Mouse (Mus musculus): ENCODE results near the gene Ranbp3l. TPM values are rescaled to one million over a fixed set of nuclear protein-coding genes. Genes with fewer than 3 reads are reported as not detected.
A peak's percentile ranks its signal among the peaks of the same experiment; 100 is the strongest.

Ranbp3l gene
- polyA plus RNA-seq, 1 experiment from 2014 or later, result 10.4 TPM

DNA sequence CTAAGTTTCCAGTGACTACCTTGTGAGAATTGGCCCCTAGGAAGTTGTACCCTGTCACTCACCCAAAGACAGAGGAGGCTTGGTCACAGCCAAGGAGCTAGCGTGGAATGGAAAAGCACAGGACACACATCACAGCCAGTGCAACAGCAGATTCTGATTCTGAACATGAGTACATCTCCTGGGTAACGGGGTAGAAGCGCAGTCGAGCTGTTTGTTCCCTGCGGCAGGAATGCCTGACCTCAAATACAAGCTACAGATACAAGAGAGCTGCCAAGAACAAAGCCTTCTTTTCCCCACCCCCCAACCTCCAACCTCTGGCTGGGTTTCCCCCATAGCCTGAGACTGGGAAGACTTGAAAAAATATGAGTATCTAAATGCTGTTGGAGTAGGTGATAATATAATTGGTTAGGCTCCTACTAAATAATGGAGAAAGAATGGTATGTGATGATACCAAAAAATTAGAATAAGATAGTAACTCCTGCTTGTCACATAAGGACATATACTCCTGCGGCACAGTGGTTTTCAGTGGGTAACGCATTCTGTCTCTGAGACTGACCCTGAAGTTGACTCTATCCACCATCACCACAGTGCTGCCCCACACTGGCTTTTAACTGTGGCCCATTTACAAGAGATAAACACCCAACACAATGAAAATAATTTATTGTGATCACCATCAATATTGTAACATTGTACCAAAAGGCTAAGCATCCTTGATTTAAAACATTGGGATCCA is 93.6 kb downstream of the Ranbp3l start:
- WGBS, result 56% methylated on average over 7 of the region's 7 CpGs
- H3K27ac ChIP-seq (ENCODE audit: low read depth, low read length), result no peak overlapping the region
- H3K4me2 ChIP-seq (ENCODE audit: low read length), result no peak overlapping the region
- DNase-seq (ENCODE audit: low spot score) (peak; percentile 38), ATAC-seq (peak; percentile 57; the same call in 1 of the 2 replicates)
- H3K36me3 ChIP-seq (ENCODE audit: control insufficient read depth, insufficient read depth, low read length), result no peaks in the 10 kb centered on the region
- H3K9ac ChIP-seq (ENCODE audit: low read length), result no peak overlapping the region
- H3K9me3 ChIP-seq (replicated peaks; ENCODE audit: control insufficient read depth, low read length), result no peaks in the 10 kb centered on the region
- H3K27me3 ChIP-seq (replicated peaks; ENCODE audit: control insufficient read depth, insufficient read depth, low read length), result no peaks in the 10 kb centered on the region
- no peak overlapping the region for H3K4me3 ChIP-seq (ENCODE audit: low read depth, low read length)
- H3K4me1 ChIP-seq (ENCODE audit: control insufficient read depth, insufficient read depth, low read length), result no peaks in the 10 kb centered on the region

- 90% methylated on average over 4 of the region's 4 CpGs for WGBS
- Histone ChIP-seq H3K4me2 (ENCODE audit: low read length) (no peak overlapping the region), H3K9me3 (replicated peaks; ENCODE audit: control insufficient read depth, low read length) (no peaks in the 10 kb centered on the region), H3K4me3 (ENCODE audit: low read depth, low read length) (no peak overlapping the region), H3K27me3 (replicated peaks; ENCODE audit: control insufficient read depth, insufficient read depth, low read length) (no peaks in the 10 kb centered on the region), H3K4me1 (ENCODE audit: control insufficient read depth, insufficient read depth, low read length) (peaks cover 4% of the 10 kb centered on the region; the same call in 1 of the 2 replicates), H3K27ac (ENCODE audit: low read depth, low read length) (no peak overlapping the region), H3K9ac (ENCODE audit: low read length) (no peak overlapping the region), H3K36me3 (ENCODE audit: control insufficient read depth, insufficient read depth, low read length) (no peaks in the 10 kb centered on the region)
- ATAC-seq (no peak), DNase-seq (ENCODE audit: low spot score) (no peak)
Observed at GRCm38 (mm10) chr15:9068881-9069280, 101.1 kb downstream of the Ranbp3l start.

- Histone ChIP-seq H3K4me2 (ENCODE audit: low read length) (peak overlapping the region; percentile 76), H3K36me3 (ENCODE audit: control insufficient read depth, insufficient read depth, low read length) (no peaks in the 10 kb centered on the region), H3K27me3 (replicated peaks; ENCODE audit: control insufficient read depth, insufficient read depth, low read length) (no peaks in the 10 kb centered on the region), H3K4me3 (ENCODE audit: low read depth, low read length) (peak overlapping the region; percentile 88), H3K27ac (ENCODE audit: low read depth, low read length) (no peak overlapping the region), H3K9ac (ENCODE audit: low read length) (peak overlapping the region; percentile 68), H3K9me3 (replicated peaks; ENCODE audit: control insufficient read depth, low read length) (no peaks in the 10 kb centered on the region), H3K4me1 (ENCODE audit: control insufficient read depth, insufficient read depth, low read length) (peaks cover 4% of the 10 kb centered on the region; the same call in 1 of the 2 replicates)
- ATAC-seq, result no peak
- WGBS, result 0% methylated on average over 3 of the region's 3 CpGs
- no peak for DNase-seq (ENCODE audit: low spot score)
Observed at GRCm38 (mm10) chr15:9070353-9070752, 102.6 kb downstream of the Ranbp3l start.

GRCm38 (mm10) chr15:9070912-9071555 is 103.3 kb downstream of the Ranbp3l start, which contains the start of gene Nadk2:
Gene Nadk2 (plus strand): TSS chr15:9071260.
- peak within 1 kb of the TSS; percentile 88 for H3K9ac ChIP-seq (ENCODE audit: low read length)

GRCm38 (mm10) chr15:9071556-9072544 is 104.1 kb downstream of the Ranbp3l start:
- peak; percentile 47 for DNase-seq (ENCODE audit: low spot score)
- peak; percentile 40 for ATAC-seq
- under 1% methylated on average over 62 of the region's 66 CpGs for WGBS

More at GRCm38 (mm10) chr15:9070912-9071555, 103.3 kb downstream of the Ranbp3l start, which contains the start of gene Nadk2:
- Histone ChIP-seq H3K4me3 (ENCODE audit: low read depth, low read length) (peak within 1 kb of the TSS; percentile 88), H3K4me1 (ENCODE audit: control insufficient read depth, insufficient read depth, low read length) (peaks cover 4% of the 10 kb centered on the region; the same call in 1 of the 2 replicates), H3K27me3 (replicated peaks; ENCODE audit: control insufficient read depth, insufficient read depth, low read length) (no peaks in the 10 kb centered on the region), H3K4me2 (ENCODE audit: low read length) (peak within 1 kb of the TSS; percentile 76), H3K36me3 (ENCODE audit: control insufficient read depth, insufficient read depth, low read length) (no peaks in the 10 kb centered on the region), H3K27ac (ENCODE audit: low read depth, low read length) (peak within 1 kb of the TSS; percentile 76), H3K9me3 (replicated peaks; ENCODE audit: control insufficient read depth, low read length) (no peaks in the 10 kb centered on the region)
- under 1% methylated on average over 44 of the region's 54 CpGs for WGBS
- DNase-seq (ENCODE audit: low spot score) (peak; percentile 99), ATAC-seq (peak; percentile 99)

GRCm38 (mm10) chr15:9072630-9073029 is 104.9 kb downstream of the Ranbp3l start:
- H3K36me3 ChIP-seq (ENCODE audit: control insufficient read depth, insufficient read depth, low read length), result no peaks in the 10 kb centered on the region
- no peaks in the 10 kb centered on the region for H3K9me3 ChIP-seq (replicated peaks; ENCODE audit: control insufficient read depth, low read length)
- peak overlapping the region; percentile 76 for H3K4me2 ChIP-seq (ENCODE audit: low read length)
- H3K27ac ChIP-seq (ENCODE audit: low read depth, low read length), result no peak overlapping the region
- 34% methylated on average over 5 of the region's 5 CpGs for WGBS
- peaks cover 4% of the 10 kb centered on the region; the same call in 1 of the 2 replicates for H3K4me1 ChIP-seq (ENCODE audit: control insufficient read depth, insufficient read depth, low read length)
- DNase-seq (ENCODE audit: low spot score), result peak; percentile 24
- peak overlapping the region; percentile 88 for H3K4me3 ChIP-seq (ENCODE audit: low read depth, low read length)
- peak overlapping the region; percentile 88 for H3K9ac ChIP-seq (ENCODE audit: low read length)
- ATAC-seq, result no peak
- no peaks in the 10 kb centered on the region for H3K27me3 ChIP-seq (replicated peaks; ENCODE audit: control insufficient read depth, insufficient read depth, low read length)

More at GRCm38 (mm10) chr15:9071556-9072544, 104.1 kb downstream of the Ranbp3l start:
- peak overlapping the region; percentile 76 for H3K27ac ChIP-seq (ENCODE audit: low read depth, low read length)
- no peaks in the 10 kb centered on the region for H3K9me3 ChIP-seq (replicated peaks; ENCODE audit: control insufficient read depth, low read length)
- no peaks in the 10 kb centered on the region for H3K27me3 ChIP-seq (replicated peaks; ENCODE audit: control insufficient read depth, insufficient read depth, low read length)
- peak overlapping the region; percentile 76 for H3K4me2 ChIP-seq (ENCODE audit: low read length)
- peak overlapping the region; percentile 88 for H3K9ac ChIP-seq (ENCODE audit: low read length)
- peak overlapping the region; percentile 88 for H3K4me3 ChIP-seq (ENCODE audit: low read depth, low read length)
- H3K36me3 ChIP-seq (ENCODE audit: control insufficient read depth, insufficient read depth, low read length), result no peaks in the 10 kb centered on the region
- peaks cover 4% of the 10 kb centered on the region; the same call in 1 of the 2 replicates for H3K4me1 ChIP-seq (ENCODE audit: control insufficient read depth, insufficient read depth, low read length)

GRCm38 (mm10) chr15:9073067-9073608 is 105.4 kb downstream of the Ranbp3l start:
- ATAC-seq (no peak), DNase-seq (ENCODE audit: low spot score) (no peak)
- peak overlapping the region; percentile 76 for H3K4me2 ChIP-seq (ENCODE audit: low read length)
- 62% methylated on average over 12 of the region's 12 CpGs for WGBS
- H3K9ac ChIP-seq (ENCODE audit: low read length), result no peak overlapping the region
- no peaks in the 10 kb centered on the region for H3K36me3 ChIP-seq (ENCODE audit: control insufficient read depth, insufficient read depth, low read length)
- H3K4me1 ChIP-seq (ENCODE audit: control insufficient read depth, insufficient read depth, low read length), result peaks cover 4% of the 10 kb centered on the region; the same call in 1 of the 2 replicates
- no peaks in the 10 kb centered on the region for H3K9me3 ChIP-seq (replicated peaks; ENCODE audit: control insufficient read depth, low read length)
- H3K4me3 ChIP-seq (ENCODE audit: low read depth, low read length), result 0 out of 2 replicates have a peak overlapping the region, but pooled peaks have one; percentile 88
- no peaks in the 10 kb centered on the region for H3K27me3 ChIP-seq (replicated peaks; ENCODE audit: control insufficient read depth, insufficient read depth, low read length)
- no peak overlapping the region for H3K27ac ChIP-seq (ENCODE audit: low read depth, low read length)

GRCm38 (mm10) chr15:9073684-9074083 is 105.9 kb downstream of the Ranbp3l start:
- no peak for DNase-seq (ENCODE audit: low spot score)
- H3K9me3 ChIP-seq (replicated peaks; ENCODE audit: control insufficient read depth, low read length), result no peaks in the 10 kb centered on the region
- H3K9ac ChIP-seq (ENCODE audit: low read length), result no peak overlapping the region
- H3K36me3 ChIP-seq (ENCODE audit: control insufficient read depth, insufficient read depth, low read length), result no peaks in the 10 kb centered on the region
- H3K27me3 ChIP-seq (replicated peaks; ENCODE audit: control insufficient read depth, insufficient read depth, low read length), result no peaks in the 10 kb centered on the region
- peaks cover 4% of the 10 kb centered on the region; the same call in 1 of the 2 replicates for H3K4me1 ChIP-seq (ENCODE audit: control insufficient read depth, insufficient read depth, low read length)
- H3K4me3 ChIP-seq (ENCODE audit: low read depth, low read length), result no peak overlapping the region
- 76% methylated on average over 5 of the region's 5 CpGs for WGBS
- H3K27ac ChIP-seq (ENCODE audit: low read depth, low read length), result no peak overlapping the region
- ATAC-seq, result no peak
- H3K4me2 ChIP-seq (ENCODE audit: low read length), result no peak overlapping the region; the same call in 1 of the 2 replicates
